In genomic region chr17:44777337-44777804, GRCm38 (mm10) we compare ENCODE assay signal across 8 mouse cellular contexts. TPM values are rescaled to one million over a fixed set of nuclear protein-coding genes. Genes with fewer than 3 reads are reported as not detected.
A peak's percentile ranks its signal among the peaks of the same experiment; 100 is the strongest.
DNase-seq lines count a peak whose midpoint lies in the region; ATAC-seq and TF ChIP-seq lines count a peak whose summit lies in the region.

No protein-coding gene starts in this region.

- peak overlapping the region; percentile 65 for H3K4me3 ChIP-seq in brown adipose tissue, adult 24 weeks (ENCODE audit: insufficient read depth, low read depth, low read length)
- peak overlapping the region; percentile 85 for H3K4me3 ChIP-seq in forebrain, embryonic 12.5 days (replicated peaks)
- peak overlapping the region; percentile 94 for H3K4me3 ChIP-seq in liver, postnatal 0 days (ENCODE audit: low read depth, low read length)
- H3K4me3 ChIP-seq in neural tube, embryonic 13.5 days = peak overlapping the region; percentile 75
- peak overlapping the region; percentile 67 for H3K4me3 ChIP-seq in thymus, adult 2 months (ENCODE audit: control insufficient read depth, insufficient read depth, low read length)

- H3K9me3 ChIP-seq in forebrain, embryonic 12.5 days = no peaks in the 10 kb centered on the region
- no peaks in the 10 kb centered on the region for H3K9me3 ChIP-seq in liver, postnatal 0 days (ENCODE audit: low read length)
- no peaks in the 10 kb centered on the region for H3K9me3 ChIP-seq in neural tube, embryonic 13.5 days

- H3K27ac ChIP-seq in brown adipose tissue, adult 24 weeks (replicated peaks; ENCODE audit: low read depth, low read length) = peak overlapping the region; percentile 32
- H3K27ac ChIP-seq in forebrain, embryonic 12.5 days = peak overlapping the region; percentile 86
- H3K27ac ChIP-seq in liver, postnatal 0 days (ENCODE audit: low read depth) = peak overlapping the region; percentile 94
- H3K27ac ChIP-seq in neural tube, embryonic 13.5 days (replicated peaks) = peak overlapping the region; percentile 93
- H3K27ac ChIP-seq in thymus, adult 2 months (ENCODE audit: control insufficient read depth, insufficient read depth, low read length) = peak overlapping the region; percentile 35; the same call in 1 of the 2 replicates

- H3K4me1 ChIP-seq in brown adipose tissue, adult 24 weeks (ENCODE audit: control insufficient read depth, insufficient read depth, insufficient read length, low read length) = no peaks in the 10 kb centered on the region
- H3K4me1 ChIP-seq in forebrain, embryonic 12.5 days = peaks cover 10% of the 10 kb centered on the region
- peaks cover 4% of the 10 kb centered on the region; the same call in 1 of the 2 replicates for H3K4me1 ChIP-seq in liver, postnatal 0 days (ENCODE audit: insufficient read depth)
- H3K4me1 ChIP-seq in neural tube, embryonic 13.5 days (replicated peaks) = peaks cover 8% of the 10 kb centered on the region
- no peaks in the 10 kb centered on the region for H3K4me1 ChIP-seq in thymus, adult 2 months (replicated peaks; ENCODE audit: control insufficient read depth, insufficient read depth, low read length)

- H3K9ac ChIP-seq in forebrain, embryonic 12.5 days = peak overlapping the region; percentile 93
- peak overlapping the region; percentile 95 for H3K9ac ChIP-seq in liver, postnatal 0 days (replicated peaks)
- peak overlapping the region; percentile 94 for H3K9ac ChIP-seq in neural tube, embryonic 13.5 days

- no peaks in the 10 kb centered on the region for H3K36me3 ChIP-seq in forebrain, embryonic 12.5 days (replicated peaks)
- H3K36me3 ChIP-seq in liver, postnatal 0 days (replicated peaks; ENCODE audit: insufficient read depth, low read length) = no peaks in the 10 kb centered on the region
- H3K36me3 ChIP-seq in neural tube, embryonic 13.5 days = no peaks in the 10 kb centered on the region
- H3K36me3 ChIP-seq in thymus, adult 2 months (ENCODE audit: control insufficient read depth, insufficient read depth, low read length) = no peaks in the 10 kb centered on the region

- intact Hi-C loops in heart, postnatal 10 days (cut with DNase I) = no loop called here

- TF ChIP-seq POLR2A in thymus, adult 2 months (IDR thresholded peaks at IDR 0.05; ENCODE audit: control insufficient read depth, extremely low read depth, insufficient read depth, low read length, poor library complexity) = 0 out of 2 replicates have a peak, but pooled peaks have one; percentile 33

- peak overlapping the region; percentile 72 for H3K4me2 ChIP-seq in forebrain, embryonic 12.5 days
- peak overlapping the region; percentile 93 for H3K4me2 ChIP-seq in liver, postnatal 0 days (ENCODE audit: low read depth, low read length)
- H3K4me2 ChIP-seq in neural tube, embryonic 13.5 days = peak overlapping the region; percentile 69

- DNase-seq in CD8-positive naive resting alpha-beta T cell, adult 2 months (ENCODE audit: low read depth in 2 of 2, low spot score in 2 of 2) = peak; percentile 66 to 69
- DNase-seq in heart, postnatal 10 days = peak; percentile 71 to 81
- DNase-seq in layer of hippocampus, adult 11-12 months (ENCODE audit: low spot score) = peak; percentile 78
- DNase-seq in liver, postnatal 0 days = peak; percentile 78
- DNase-seq in thymus, adult 2 months = peak; percentile 81

- no peak for TF ChIP-seq CTCF in liver, postnatal 0 days (IDR thresholded peaks at IDR 0.05; ENCODE audit: low read depth)
- no peak for TF ChIP-seq CTCF in thymus, adult 2 months (IDR thresholded peaks at IDR 0.05; ENCODE audit: borderline replicate concordance, control insufficient read depth, extremely low read depth, insufficient read depth, low read length, poor library complexity)

- ATAC-seq in forebrain, embryonic 12.5 days (ENCODE audit: low FRiP score) = peak; percentile 84
- ATAC-seq in liver, postnatal 0 days = peak; percentile 80
- peak; percentile 88 for ATAC-seq in neural tube, embryonic 13.5 days (ENCODE audit: low read depth)

- whole genome bisulfite sequencing in forebrain, embryonic 12.5 days = under 1% methylated on average over 33 of the region's 35 CpGs
- WGBS in liver, postnatal 0 days (ENCODE audit: insufficient replicate concordance) = 1% methylated on average over 34 of the region's 35 CpGs
- under 1% methylated on average over 35 of the region's 35 CpGs for WGBS in neural tube, embryonic 13.5 days
- under 1% methylated on average over 35 of the region's 35 CpGs for WGBS in thymus, adult 2 months

- no peak for TF ChIP-seq EP300 in liver, postnatal 0 days (IDR thresholded peaks at IDR 0.05; ENCODE audit: low read depth)

- H3K27me3 ChIP-seq in forebrain, embryonic 12.5 days = peaks cover 2% of the 10 kb centered on the region; the same call in 1 of the 2 replicates
- no peaks in the 10 kb centered on the region for H3K27me3 ChIP-seq in liver, postnatal 0 days (ENCODE audit: insufficient read depth, low read length)
- H3K27me3 ChIP-seq in neural tube, embryonic 13.5 days = no peaks in the 10 kb centered on the region
- no peaks in the 10 kb centered on the region for H3K27me3 ChIP-seq in thymus, adult 2 months (ENCODE audit: control insufficient read depth, insufficient read depth, low read length)

RNA-seq across cellular contexts. Expression of gene Supt3, which starts 0.4 kb away (rescaled TPM):
- 20.0 and 24.0 TPM in 2 replicates for polyA plus RNA-seq in brown adipose tissue, adult 24 weeks (2012; ENCODE audit: insufficient read depth, insufficient read length, missing spikeins)
- 21.7 and 23.0 TPM in 2 replicates for polyA plus RNA-seq in forebrain, embryonic 12.5 days (2016; fragmentation: Nextera tagmentation; extraction: Ambion mirVana)
- 10 to 100 TPM; 15.2 to 15.4 TPM for total RNA-seq in heart, postnatal 10 days (2021)
- 5.0 and 5.1 TPM in 2 replicates for polyA plus RNA-seq in liver, postnatal 0 days (2015; fragmentation: Nextera tagmentation; extraction: Ambion mirVana)
- polyA plus RNA-seq in neural tube, embryonic 13.5 days (2015; fragmentation: Nextera tagmentation; extraction: Ambion mirVana) = 25.4 and 25.9 TPM in 2 replicates
- polyA plus RNA-seq in thymus, adult 2 months (2012; rRNA removed) = 4.5 and 4.8 TPM in 2 replicates

RNA-seq across cellular contexts. Expression of gene Runx2, which starts 37.2 kb away (rescaled TPM):
- not detected in 2 replicates for polyA plus RNA-seq in brown adipose tissue, adult 24 weeks (2012; ENCODE audit: insufficient read depth, insufficient read length, missing spikeins)
- 3.0 and 3.4 TPM in 2 replicates for polyA plus RNA-seq in forebrain, embryonic 12.5 days (2016; fragmentation: Nextera tagmentation; extraction: Ambion mirVana)
- under 1 TPM; 0.24 to 0.32 TPM for total RNA-seq in heart, postnatal 10 days (2021)
- 0.34 and 0.49 TPM in 2 replicates for polyA plus RNA-seq in liver, postnatal 0 days (2015; fragmentation: Nextera tagmentation; extraction: Ambion mirVana)
- polyA plus RNA-seq in neural tube, embryonic 13.5 days (2015; fragmentation: Nextera tagmentation; extraction: Ambion mirVana) = 0.59 and 2.3 TPM in 2 replicates
- polyA plus RNA-seq in thymus, adult 2 months (2012; rRNA removed) = 6.7 and 8.8 TPM in 2 replicates

Comparison
In these comparisons a context has a peak if more than half of its experiments do, and no peak if none do; other contexts are left out.
1. Peak in every context shown above with its lines: DNase-seq, ATAC-seq, H3K4me3 ChIP-seq and H3K27ac ChIP-seq.
2. H3K27ac ChIP-seq: peak in every context shown above with its lines; median percentile 94 in liver, postnatal 0 days; 93 in neural tube, embryonic 13.5 days; 86 in forebrain, embryonic 12.5 days; 35 in thymus, adult 2 months; 32 in brown adipose tissue, adult 24 weeks.